In genomic region chr4:84876347-84876746, GRCm38 (mm10) we compare ENCODE assay signal across 8 mouse cellular contexts. TPM values are rescaled to one million over a fixed set of nuclear protein-coding genes. Genes with fewer than 3 reads are reported as not detected.
DNase-seq lines count a peak whose midpoint lies in the region; ATAC-seq and TF ChIP-seq lines count a peak whose summit lies in the region.

No protein-coding gene starts in this region.

- no peak overlapping the region for H3K9ac ChIP-seq in liver, adult 2 months (ENCODE audit: low read depth, low read length)
- no peak overlapping the region for H3K9ac ChIP-seq in liver, embryonic 12.5 days

- peak; percentile 47 for TF ChIP-seq CTCF in liver, adult 2 months (IDR thresholded peaks at IDR 0.05; ENCODE audit: low read depth, low read length)

- H3K4me3 ChIP-seq in liver, adult 2 months (ENCODE audit: insufficient read depth, low read depth, low read length): no peak overlapping the region
- no peak overlapping the region for H3K4me3 ChIP-seq in liver, embryonic 12.5 days

- no peaks in the 10 kb centered on the region for H3K36me3 ChIP-seq in liver, adult 2 months (ENCODE audit: control insufficient read depth, insufficient read depth, low read length)
- no peaks in the 10 kb centered on the region for H3K36me3 ChIP-seq in liver, embryonic 12.5 days

- peak; percentile 64 for DNase-seq in adrenal gland, postnatal 10 days
- DNase-seq in adrenal gland, adult 8-10 months: no peak
- peak; percentile 10 for DNase-seq in liver, adult 2 months (ENCODE audit: extremely low read depth, low read depth, low spot score)
- peak; percentile 63 to 70 for DNase-seq in cerebellum, postnatal 14 days
- peak; percentile 81 for DNase-seq in lung, postnatal 36 days
- DNase-seq in spleen, postnatal 14 days (ENCODE audit: low spot score in 2 of 2): no peak

- no peak overlapping the region for H3K27ac ChIP-seq in liver, adult 2 months (replicated peaks; ENCODE audit: insufficient read depth, low read depth, low read length)
- H3K27ac ChIP-seq in liver, embryonic 12.5 days: no peak overlapping the region

- 25% methylated on average over 3 of the region's 3 CpGs for WGBS in liver, adult 2 months
- WGBS in liver, embryonic 12.5 days (ENCODE audit: insufficient replicate concordance): 42% methylated on average over 3 of the region's 3 CpGs

- no peaks in the 10 kb centered on the region for H3K79me2 ChIP-seq in liver, adult 2 months (ENCODE audit: control insufficient read depth, insufficient read depth, low read length)

- no peaks in the 10 kb centered on the region for H3K9me3 ChIP-seq in liver, embryonic 12.5 days (replicated peaks)

- H3K27me3 ChIP-seq in liver, adult 2 months (ENCODE audit: control insufficient read depth, insufficient read depth, low read length): no peaks in the 10 kb centered on the region
- H3K27me3 ChIP-seq in liver, embryonic 12.5 days (replicated peaks): no peaks in the 10 kb centered on the region

- TF ChIP-seq POLR2A in liver, adult 2 months (IDR thresholded peaks at IDR 0.05; ENCODE audit: extremely low read depth, insufficient read depth, low read length): no peak

- ATAC-seq in liver, embryonic 12.5 days: no peak
- peak; percentile 86 for ATAC-seq in inflammation-experienced regulatory T-cells, adult 6 months

- no peaks in the 10 kb centered on the region for H3K4me1 ChIP-seq in liver, adult 2 months (ENCODE audit: control insufficient read depth, insufficient read depth, low read length)
- no peaks in the 10 kb centered on the region for H3K4me1 ChIP-seq in liver, embryonic 12.5 days

- H3K4me2 ChIP-seq in liver, embryonic 12.5 days: no peak overlapping the region

RNA-seq across cellular contexts. Expression of gene Cntln, which starts 7.8 kb away (rescaled TPM):
- 10 to 100 TPM; 13.6 to 15.9 TPM for total RNA-seq in adrenal gland, postnatal 10 days (2021)
- total RNA-seq in adrenal gland, adult 8-10 months (2022): 10 to 100 TPM in 2 of 4 experiments, 1 to 10 TPM in 2; 7.6 to 11.8 (median 9.9) TPM
- 1.3 and 1.4 TPM in 2 replicates for total RNA-seq in liver, adult 2 months (2014; rRNA removed)
- 0.16 and 0.32 TPM in 2 replicates for polyA plus RNA-seq in liver, adult 2 months (2012; rRNA removed)
- polyA plus RNA-seq in liver, embryonic 12.5 days (2016; fragmentation: Nextera tagmentation; extraction: Ambion mirVana): 2.2 and 2.6 TPM in 2 replicates
- polyA plus RNA-seq in inflammation-experienced regulatory T-cells, adult 6 months (2017; shearing (Covaris generic)): 1 to 10 TPM; 3.8 to 6.2 (median 4.9) TPM

Comparison
In these comparisons a context has a peak if more than half of its experiments do, and no peak if none do; other contexts are left out.
1. DNase-seq: peak in adrenal gland, postnatal 10 days (single experiment), liver, adult 2 months (single experiment), cerebellum, postnatal 14 days (2 of 2) and lung, postnatal 36 days (single experiment); none in adrenal gland, adult 8-10 months (single experiment) and spleen, postnatal 14 days (0 of 2).